Mouse (Mus musculus) liver, embryonic 15.5 days (tissue): ENCODE data around the gene Mmp14. TPM values are rescaled to one million over a fixed set of nuclear protein-coding genes. Genes with fewer than 3 reads are reported as not detected.

ENCODE experiments used
- ATAC-seq: fragments of 200-750 bp; cut with Nextera tagmentation; 2 replicates; pipeline ENCODE4 v1.8.0; 2017; ENCODE audit warnings: moderate number of reproducible peaks, mild to moderate bottlenecking, moderate library complexity; ENCODE audit not compliant: insufficient read depth
- H3K27ac ChIP-seq: fragments of 300-500 bp; sonication (generic); replicated peaks from 2 replicates; pipeline ENCODE4 v1.5.1; 2015; ENCODE audit warnings: mild to moderate bottlenecking, inconsistent platforms
- H3K27me3 ChIP-seq: fragments of 300-500 bp; sonication (generic); 2 replicates; pipeline ENCODE4 v1.6.1; 2015; ENCODE audit warnings: mild to moderate bottlenecking, inconsistent platforms
- H3K36me3 ChIP-seq: fragments of 300-500 bp; sonication (generic); replicated peaks from 2 replicates; pipeline ENCODE4 v1.6.1; 2015; ENCODE audit warnings: moderate library complexity, mild to moderate bottlenecking, inconsistent platforms
- H3K4me1 ChIP-seq: fragments of 300-500 bp; sonication (generic); replicated peaks from 2 replicates; pipeline ENCODE4 v1.6.1; 2015; ENCODE audit warnings: inconsistent platforms
- H3K4me2 ChIP-seq: fragments of 300-500 bp; sonication (generic); 2 replicates; pipeline ENCODE4 v1.6.1; 2015; ENCODE audit warnings: moderate library complexity, mild to moderate bottlenecking, inconsistent platforms
- H3K4me3 ChIP-seq: fragments of 300-500 bp; sonication (generic); replicated peaks from 2 replicates; pipeline ENCODE4 v1.5.1; 2015; ENCODE audit warnings: mild to moderate bottlenecking, inconsistent platforms
- H3K9ac ChIP-seq: fragments of 300-500 bp; sonication (generic); 2 replicates; pipeline ENCODE4 v1.6.1; 2015; ENCODE audit warnings: moderate library complexity, mild to moderate bottlenecking, inconsistent platforms
- H3K9me3 ChIP-seq: fragments of 300-500 bp; sonication (generic); replicated peaks from 2 replicates; pipeline ENCODE4 v1.6.1; 2016; ENCODE audit warnings: inconsistent platforms
- WGBS: fragments of 180-500 bp; shearing (Covaris S2); methylation state at CpG from one replicate; pipeline ENCODE4 v1.1.7; 2015; ENCODE audit warnings: mixed read lengths; ENCODE audit not compliant: insufficient replicate concordance; 5-methylcytosine and 5-hydroxymethylcytosine counted together
- polyA plus RNA-seq: library from polyadenylated mRNA; unstranded; fragments of >200 nt; fragmentation: Nextera tagmentation; extraction: Ambion mirVana; gene quantifications from 2 replicates; pipeline ENCODE4 v1.2.1, GENCODE M21; 2015

Gene Mmp14
- polyA plus RNA-seq, 1 experiment from 2014 or later, result 22.6 TPM

DNA sequence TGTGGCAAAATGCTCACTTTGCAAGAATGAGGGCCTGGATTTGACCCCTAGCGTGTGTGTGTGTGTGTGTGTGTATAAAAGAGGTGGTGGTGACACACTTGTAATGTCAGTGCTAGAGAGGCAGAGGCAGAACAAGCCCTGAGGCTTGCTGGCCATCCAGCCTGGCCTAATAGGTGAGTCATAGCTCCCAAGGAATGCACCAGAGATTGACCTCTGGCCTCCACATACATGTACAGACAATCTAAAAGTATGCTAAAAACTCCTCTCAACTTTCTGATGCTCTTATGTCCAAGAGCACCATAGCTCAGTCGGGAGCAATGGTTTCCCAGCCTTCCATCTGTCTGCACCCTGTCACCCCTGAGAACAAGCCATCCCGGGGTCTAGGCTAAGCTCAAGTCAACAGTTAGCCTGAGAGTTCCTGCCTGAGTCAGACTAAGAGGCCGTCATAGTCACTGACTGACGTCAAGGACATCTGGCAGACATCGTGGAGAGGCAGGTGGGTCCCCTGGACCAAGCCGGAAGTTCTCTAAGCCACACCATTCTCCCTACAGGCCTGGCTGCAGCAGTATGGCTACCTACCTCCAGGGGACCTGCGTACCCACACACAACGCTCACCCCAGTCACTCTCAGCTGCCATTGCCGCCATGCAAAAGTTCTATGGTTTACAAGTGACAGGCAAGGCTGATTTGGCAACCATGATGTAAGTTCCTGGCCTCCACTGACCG, 3.9 kb downstream of the Mmp14 start:
- no peak for ATAC-seq
- H3K27ac ChIP-seq, result no peak overlapping the region
- peaks cover 24% of the 10 kb centered on the region for H3K36me3 ChIP-seq
- no peak overlapping the region for H3K4me2 ChIP-seq
- no peaks in the 10 kb centered on the region for H3K9me3 ChIP-seq
- WGBS, result 62% methylated on average over 11 of the region's 11 CpGs
- H3K9ac ChIP-seq, result no peak overlapping the region
- no peak overlapping the region for H3K4me3 ChIP-seq
- H3K27me3 ChIP-seq, result peaks cover 54% of the 10 kb centered on the region
- peaks cover 44% of the 10 kb centered on the region for H3K4me1 ChIP-seq

- H3K9ac ChIP-seq, result no peak overlapping the region
- H3K9me3 ChIP-seq, result no peaks in the 10 kb centered on the region
- no peak overlapping the region for H3K4me3 ChIP-seq
- no peak overlapping the region for H3K27ac ChIP-seq
- H3K4me1 ChIP-seq, result peaks cover 15% of the 10 kb centered on the region
- H3K36me3 ChIP-seq, result peaks cover 24% of the 10 kb centered on the region
- H3K4me2 ChIP-seq, result no peak overlapping the region
- H3K27me3 ChIP-seq, result peaks cover 20% of the 10 kb centered on the region
- 77% methylated on average over 12 of the region's 12 CpGs for WGBS
- no peak for ATAC-seq
Observed at GRCm38 (mm10) chr14:54439155-54439554, 7.7 kb downstream of the Mmp14 start.

DNA sequence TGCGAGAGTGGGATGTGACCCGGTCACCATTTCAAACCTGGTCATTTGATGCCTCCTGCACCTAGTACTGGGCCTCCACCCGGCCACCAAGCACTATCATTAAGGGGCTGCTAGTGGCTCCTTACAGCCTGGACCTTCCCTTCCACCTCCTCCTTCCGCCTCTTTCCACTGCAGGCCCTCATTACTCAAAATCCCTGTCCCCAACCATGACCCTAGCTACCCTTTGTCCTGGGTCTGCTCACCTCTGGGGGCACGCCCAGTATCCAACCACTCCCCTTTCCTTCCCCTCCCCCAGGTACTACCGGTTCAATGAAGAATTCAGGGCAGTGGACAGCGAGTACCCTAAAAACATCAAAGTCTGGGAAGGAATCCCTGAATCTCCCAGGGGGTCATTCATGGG, 8.2 kb downstream of the Mmp14 start:
- no peak overlapping the region for H3K27ac ChIP-seq
- WGBS, result 67% methylated on average over 7 of the region's 7 CpGs
- no peak overlapping the region for H3K4me3 ChIP-seq
- peaks cover 24% of the 10 kb centered on the region for H3K36me3 ChIP-seq
- H3K4me1 ChIP-seq, result peaks cover 14% of the 10 kb centered on the region; the same call in 1 of the 2 replicates
- H3K9me3 ChIP-seq, result no peaks in the 10 kb centered on the region
- H3K4me2 ChIP-seq, result no peak overlapping the region
- peaks cover 15% of the 10 kb centered on the region for H3K27me3 ChIP-seq
- no peak for ATAC-seq
- no peak overlapping the region for H3K9ac ChIP-seq

DNA sequence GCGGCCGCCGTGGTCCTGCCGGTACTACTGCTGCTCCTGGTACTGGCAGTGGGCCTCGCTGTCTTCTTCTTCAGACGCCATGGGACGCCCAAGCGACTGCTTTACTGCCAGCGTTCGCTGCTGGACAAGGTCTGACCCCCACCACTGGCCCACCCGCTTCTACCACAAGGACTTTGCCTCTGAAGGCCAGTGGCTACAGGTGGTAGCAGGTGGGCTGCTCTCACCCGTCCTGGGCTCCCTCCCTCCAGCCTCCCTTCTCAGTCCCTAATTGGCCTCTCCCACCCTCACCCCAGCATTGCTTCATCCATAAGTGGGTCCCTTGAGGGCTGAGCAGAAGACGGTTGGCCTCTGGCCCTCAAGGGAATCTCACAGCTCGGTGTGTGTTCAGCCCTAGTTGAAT, 9.1 kb downstream of the Mmp14 start:
- Histone ChIP-seq H3K4me2 (no peak overlapping the region), H3K9me3 (no peaks in the 10 kb centered on the region), H3K4me1 (peaks cover 19% of the 10 kb centered on the region), H3K9ac (no peak overlapping the region), H3K36me3 (peaks cover 24% of the 10 kb centered on the region), H3K4me3 (no peak overlapping the region), H3K27me3 (peaks cover 10% of the 10 kb centered on the region; the same call in 1 of the 2 replicates), H3K27ac (no peak overlapping the region)
- ATAC-seq, result no peak
- WGBS, result 80% methylated on average over 14 of the region's 14 CpGs

- Histone ChIP-seq H3K4me1 (peaks cover 26% of the 10 kb centered on the region), H3K27ac (no peak overlapping the region), H3K4me2 (no peak overlapping the region), H3K9ac (no peak overlapping the region), H3K36me3 (peaks cover 24% of the 10 kb centered on the region), H3K27me3 (peaks cover 8% of the 10 kb centered on the region; the same call in 1 of the 2 replicates), H3K9me3 (no peaks in the 10 kb centered on the region), H3K4me3 (no peak overlapping the region)
- 52% methylated on average over 4 of the region's 4 CpGs for WGBS
- ATAC-seq, result no peak
Observed at GRCm38 (mm10) chr14:54441365-54441764, 10.0 kb downstream of the Mmp14 start.

GRCm38 (mm10) chr14:54442548-54442947, 11.1 kb downstream of the Mmp14 start:
- no peak for ATAC-seq
- Histone ChIP-seq H3K36me3 (peaks cover 24% of the 10 kb centered on the region), H3K4me3 (no peak overlapping the region), H3K27me3 (peaks cover 8% of the 10 kb centered on the region; the same call in 1 of the 2 replicates), H3K9me3 (no peaks in the 10 kb centered on the region), H3K9ac (no peak overlapping the region), H3K27ac (no peak overlapping the region), H3K4me1 (peaks cover 26% of the 10 kb centered on the region), H3K4me2 (no peak overlapping the region)
- 42% methylated on average over 3 of the region's 3 CpGs for WGBS

DNA sequence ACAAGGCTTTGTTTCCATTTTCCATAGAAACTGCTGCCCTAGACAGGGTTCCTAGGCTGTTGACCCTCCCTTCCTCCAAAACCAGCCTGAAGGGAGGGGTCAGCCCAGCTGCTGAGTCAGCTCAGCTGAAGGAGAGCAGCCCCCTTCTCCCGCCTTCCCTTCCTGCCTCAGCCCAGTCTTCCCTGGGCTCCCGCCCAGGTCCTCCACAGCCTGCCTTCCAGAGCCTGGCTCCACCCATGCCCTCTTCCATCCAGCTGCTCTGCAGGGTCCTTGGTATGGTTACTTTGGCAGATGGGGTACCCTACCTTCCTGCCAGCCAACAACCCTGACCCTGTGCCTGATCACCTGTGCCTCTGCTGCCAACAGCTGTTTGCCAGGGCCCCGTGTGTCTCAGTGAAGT, 11.8 kb downstream of the Mmp14 start:
- H3K4me1 ChIP-seq, result peaks cover 30% of the 10 kb centered on the region
- H3K36me3 ChIP-seq, result peaks cover 21% of the 10 kb centered on the region
- H3K9me3 ChIP-seq, result no peaks in the 10 kb centered on the region
- no peak overlapping the region for H3K4me2 ChIP-seq
- H3K4me3 ChIP-seq, result no peak overlapping the region
- no peak overlapping the region for H3K9ac ChIP-seq
- H3K27ac ChIP-seq, result no peak overlapping the region
- ATAC-seq, result peak; percentile 19; the same call in 1 of the 2 replicates
- 24% methylated on average over 3 of the region's 3 CpGs for WGBS
- H3K27me3 ChIP-seq, result peaks cover 8% of the 10 kb centered on the region; the same call in 1 of the 2 replicates

DNA sequence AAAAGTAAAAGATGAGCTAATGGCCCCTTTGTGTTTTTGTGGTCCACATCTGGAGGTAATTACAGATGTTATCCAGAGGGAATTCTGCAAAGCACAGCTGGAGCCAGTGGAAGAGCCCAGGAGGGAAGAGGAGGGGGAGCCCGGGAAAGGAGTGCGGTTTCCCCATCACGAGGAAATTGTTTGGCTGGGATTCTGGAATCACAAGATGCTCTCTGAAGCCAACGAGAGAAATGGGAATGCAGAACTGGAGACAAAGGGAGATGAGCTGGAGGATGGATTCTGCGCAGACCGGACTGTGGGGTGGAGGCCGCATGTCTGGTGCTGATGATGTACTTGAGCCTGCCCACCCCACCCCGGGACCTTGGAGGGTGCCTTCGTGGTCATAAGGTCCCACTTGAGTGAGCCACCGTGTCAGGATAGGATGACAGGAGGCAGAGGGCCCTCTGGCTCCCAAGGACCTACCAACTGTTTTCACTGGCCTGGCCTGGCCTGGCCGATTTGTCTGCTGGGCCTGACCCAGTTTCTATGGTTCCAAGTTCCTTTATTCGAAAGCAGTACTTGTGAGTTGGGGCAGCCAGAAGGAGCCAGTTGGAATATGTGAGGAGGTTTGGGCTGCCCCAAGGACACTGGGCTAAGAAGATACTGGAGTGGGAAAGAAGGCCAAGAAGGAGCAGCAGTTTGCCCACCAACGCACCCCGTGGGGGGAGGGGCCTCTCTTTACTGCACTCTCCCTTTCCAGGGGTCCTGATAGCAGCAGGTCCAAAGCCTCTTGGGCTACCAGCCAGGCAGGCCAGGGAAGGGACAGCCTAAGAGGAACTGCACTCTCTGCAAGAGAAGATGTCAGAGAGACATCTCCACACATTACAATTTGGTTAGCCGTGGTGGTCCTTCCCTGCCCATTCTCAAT, 12.6 kb downstream of the Mmp14 start:
- no peak overlapping the region for H3K27ac ChIP-seq
- peaks cover 37% of the 10 kb centered on the region for H3K4me1 ChIP-seq
- no peak for ATAC-seq
- no peak overlapping the region for H3K9ac ChIP-seq
- no peak overlapping the region for H3K4me2 ChIP-seq
- H3K36me3 ChIP-seq, result peaks cover 14% of the 10 kb centered on the region
- no peaks in the 10 kb centered on the region for H3K9me3 ChIP-seq
- 67% methylated on average over 15 of the region's 15 CpGs for WGBS
- H3K27me3 ChIP-seq, result peaks cover 8% of the 10 kb centered on the region; the same call in 1 of the 2 replicates
- no peak overlapping the region for H3K4me3 ChIP-seq

GRCm38 (mm10) chr14:54445476-54445875, 14.1 kb downstream of the Mmp14 start:
- Histone ChIP-seq H3K27me3 (peaks cover 2% of the 10 kb centered on the region; the same call in 1 of the 2 replicates), H3K9me3 (no peaks in the 10 kb centered on the region), H3K9ac (no peak overlapping the region), H3K4me3 (no peak overlapping the region), H3K4me2 (no peak overlapping the region), H3K36me3 (no peaks in the 10 kb centered on the region), H3K4me1 (peaks cover 41% of the 10 kb centered on the region), H3K27ac (no peak overlapping the region)
- ATAC-seq, result no peak
- 44% methylated on average over 3 of the region's 3 CpGs for WGBS

DNA sequence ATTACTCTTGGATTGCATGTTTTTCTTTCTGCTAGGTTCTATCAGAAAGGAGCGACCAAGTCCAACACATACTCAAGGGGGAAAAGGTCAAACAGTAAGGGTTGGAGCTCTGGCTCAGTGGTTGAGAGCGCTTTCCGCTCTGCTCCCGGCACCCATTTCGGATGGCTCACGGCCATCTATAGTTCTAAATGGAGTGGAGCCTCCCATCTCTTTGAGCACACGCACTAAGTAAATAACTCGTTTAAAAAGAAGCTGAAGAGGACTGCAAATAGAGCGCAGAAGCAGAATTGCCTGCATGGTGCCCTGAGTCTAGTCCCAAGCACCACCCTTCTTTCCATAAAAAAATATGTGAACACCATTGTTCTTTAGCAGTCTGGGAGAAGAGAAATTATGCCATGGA, 22.2 kb downstream of the Mmp14 start:
- WGBS, result 70% methylated on average over 9 of the region's 9 CpGs
- no peaks in the 10 kb centered on the region for H3K36me3 ChIP-seq

More for the DNA sequence above, 22.2 kb downstream of the Mmp14 start:
- no peak overlapping the region for H3K27ac ChIP-seq
- no peak overlapping the region for H3K4me3 ChIP-seq
- H3K9ac ChIP-seq, result no peak overlapping the region
- no peak overlapping the region for H3K4me2 ChIP-seq
- no peaks in the 10 kb centered on the region for H3K9me3 ChIP-seq
- ATAC-seq, result no peak
- peaks cover 17% of the 10 kb centered on the region for H3K4me1 ChIP-seq
- no peaks in the 10 kb centered on the region for H3K27me3 ChIP-seq
